Mouse (Mus musculus) limb, embryonic 10.5 days (tissue): ENCODE data around the gene Cabp4. TPM values are rescaled to one million over a fixed set of nuclear protein-coding genes. Genes with fewer than 3 reads are reported as not detected.

Source experiments
- DNase-seq: peaks from one replicate; pipeline ENCODE4 v3.0.0-alpha.2; 2017; ENCODE audit warnings: low spot score
- H3K27ac ChIP-seq: fragments of 300-500 bp; sonication (generic); 2 replicates; pipeline ENCODE4 v1.5.1; 2016; ENCODE audit warnings: mild to moderate bottlenecking
- H3K27me3 ChIP-seq: fragments of 300-500 bp; sonication (generic); 2 replicates; pipeline ENCODE4 v1.6.1; 2016; ENCODE audit warnings: low read depth, mild to moderate bottlenecking; ENCODE audit not compliant: poor library complexity, severe bottlenecking
- H3K36me3 ChIP-seq: fragments of 300-500 bp; sonication (generic); 2 replicates; pipeline ENCODE4 v1.6.1; 2016; ENCODE audit warnings: mild to moderate bottlenecking, moderate library complexity
- H3K4me1 ChIP-seq: fragments of 300-500 bp; sonication (generic); 2 replicates; pipeline ENCODE4 v1.6.1; 2016
- H3K4me3 ChIP-seq: fragments of 300-500 bp; sonication (generic); 2 replicates; pipeline ENCODE4 v1.5.1; 2016; ENCODE audit warnings: mild to moderate bottlenecking, moderate library complexity
- H3K9me3 ChIP-seq: fragments of 300-500 bp; sonication (generic); replicated peaks from 2 replicates; pipeline ENCODE4 v1.6.1; 2016; ENCODE audit warnings: mild to moderate bottlenecking
- WGBS: fragments of 180-500 bp; shearing (Covaris S2); methylation state at CpG from one replicate; pipeline ENCODE4 v1.1.7; 2016; 5-methylcytosine and 5-hydroxymethylcytosine counted together
- polyA plus RNA-seq: library from polyadenylated mRNA; unstranded; fragments of >200 nt; fragmentation: Nextera tagmentation; extraction: Ambion mirVana; gene quantifications from 2 replicates; pipeline ENCODE4 v1.2.1, GENCODE M21; 2016

Cabp4 gene
- polyA plus RNA-seq, 1 experiment from 2014 or later, result 0.15 TPM

- 93% methylated on average over 15 of the region's 15 CpGs for WGBS
- H3K27me3 ChIP-seq, result peaks cover 17% of the 10 kb centered on the region; the same call in 1 of the 2 replicates
Measured at GRCm38 (mm10) chr19:4086156-4086555, 57.7 kb downstream of the Cabp4 start.

More at GRCm38 (mm10) chr19:4086156-4086555, 57.7 kb downstream of the Cabp4 start:
- Histone ChIP-seq H3K4me3 (no peak overlapping the region), H3K4me1 (peaks cover 5% of the 10 kb centered on the region), H3K27ac (no peak overlapping the region), H3K36me3 (no peaks in the 10 kb centered on the region), H3K9me3 (no peaks in the 10 kb centered on the region)
- no peak for DNase-seq

Other genes starting within 250 kb of the Cabp4 start
- 27.9 and 39.4 TPM in 2 replicates for gene Tcirg1, start 236.9 kb downstream of the Cabp4 start, polyA plus RNA-seq
- gene Ndufs8, start 231.3 kb downstream of the Cabp4 start, polyA plus RNA-seq, result 249 and 273 TPM in 2 replicates
- 0.20 and 0.33 TPM in 2 replicates for gene Aldh3b1, start 214.2 kb downstream of the Cabp4 start, polyA plus RNA-seq
- 5.4 and 6.7 TPM in 2 replicates for gene Unc93b1, start 208.8 kb downstream of the Cabp4 start, polyA plus RNA-seq
- not detected in 2 replicates for gene Aldh3b3, start 185.4 kb downstream of the Cabp4 start, polyA plus RNA-seq
- gene Aldh3b2, start 171.7 kb downstream of the Cabp4 start, polyA plus RNA-seq, result 1.4 and 2.4 TPM in 2 replicates
- 3.9 and 5.6 TPM in 2 replicates for gene Acy3, start 157.5 kb downstream of the Cabp4 start, polyA plus RNA-seq
- gene Tbx10, start 151.3 kb downstream of the Cabp4 start, polyA plus RNA-seq, result 0.10 TPM in 1 of 2 replicates, not detected in the other
- gene Nudt8, start 143.5 kb downstream of the Cabp4 start, polyA plus RNA-seq, result 32.4 and 36.0 TPM in 2 replicates
- gene Gm49405, start 143.4 kb downstream of the Cabp4 start, polyA plus RNA-seq, result 3.5 and 4.6 TPM in 2 replicates
- gene Doc2g, start 140.7 kb downstream of the Cabp4 start, polyA plus RNA-seq, result 5.0 and 7.6 TPM in 2 replicates
- 220 and 221 TPM in 2 replicates for gene Ndufv1, start 131.2 kb downstream of the Cabp4 start, polyA plus RNA-seq
- gene Gstp1, start 106.0 kb downstream of the Cabp4 start, polyA plus RNA-seq, result 478 and 510 TPM in 2 replicates
- gene Gstp2, start 98.0 kb downstream of the Cabp4 start, polyA plus RNA-seq, result 0.62 and 0.88 TPM in 2 replicates
- not detected in 2 replicates for gene Gstp3, start 84.5 kb downstream of the Cabp4 start, polyA plus RNA-seq
- not detected in 2 replicates for gene Cabp2, start 62.5 kb downstream of the Cabp4 start, polyA plus RNA-seq
- gene Cdk2ap2, start 46.9 kb downstream of the Cabp4 start, polyA plus RNA-seq, result 86.7 and 87.0 TPM in 2 replicates
- gene Pitpnm1, start 44.0 kb downstream of the Cabp4 start, polyA plus RNA-seq, result 5.9 and 7.9 TPM in 2 replicates
- gene Aip, start 18.2 kb downstream of the Cabp4 start, polyA plus RNA-seq, result 74.9 and 79.2 TPM in 2 replicates
- not detected in 2 replicates for gene Gpr152, start 4.2 kb downstream of the Cabp4 start, polyA plus RNA-seq
- 129 and 148 TPM in 2 replicates for gene Coro1b, start 4.6 kb upstream of the Cabp4 start, polyA plus RNA-seq
- 0.93 and 1.4 TPM in 2 replicates for gene Ptprcap, start 9.6 kb upstream of the Cabp4 start, polyA plus RNA-seq
- 58.3 and 66.0 TPM in 2 replicates for gene Rps6kb2, start 19.3 kb upstream of the Cabp4 start, polyA plus RNA-seq
- gene Carns1, start 31.4 kb upstream of the Cabp4 start, polyA plus RNA-seq, result 3.2 and 3.3 TPM in 2 replicates
- 0.21 and 1.2 TPM in 2 replicates for gene Tbc1d10c, start 47.3 kb upstream of the Cabp4 start, polyA plus RNA-seq
- gene Ppp1ca, start 48.0 kb upstream of the Cabp4 start, polyA plus RNA-seq, result 1,070 and 1,129 TPM in 2 replicates
- gene Rad9a, start 57.6 kb upstream of the Cabp4 start, polyA plus RNA-seq, result 58.2 and 61.5 TPM in 2 replicates
- 4.3 and 6.0 TPM in 2 replicates for gene Clcf1, start 70.2 kb upstream of the Cabp4 start, polyA plus RNA-seq
- not detected in 2 replicates for gene AC109138.7, start 70.3 kb upstream of the Cabp4 start, polyA plus RNA-seq
- 14.0 and 16.2 TPM in 2 replicates for gene Pold4, start 87.9 kb upstream of the Cabp4 start, polyA plus RNA-seq
- 2.5 and 4.4 TPM in 2 replicates for gene Ssh3, start 125.1 kb upstream of the Cabp4 start, polyA plus RNA-seq
- 5.5 and 7.9 TPM in 2 replicates for gene Ankrd13d, start 139.1 kb upstream of the Cabp4 start, polyA plus RNA-seq
- 14.6 and 15.5 TPM in 2 replicates for gene Grk2, start 162.2 kb upstream of the Cabp4 start, polyA plus RNA-seq